Mouse (Mus musculus): Measurements from ENCODE around the gene Pou2f2. TPM values are rescaled to one million over a fixed set of nuclear protein-coding genes. Genes with fewer than 3 reads are reported as not detected.
A peak's percentile ranks its signal among the peaks of the same experiment; 100 is the strongest.

Gene Pou2f2
- polyA plus RNA-seq, 1 experiment from 2014 or later: 0.42 TPM

- Histone ChIP-seq H3K27me3 (ENCODE audit: insufficient read depth, low read length) (no peaks in the 10 kb centered on the region), H3K4me3 (ENCODE audit: low read depth, low read length) (no peak overlapping the region), H3K36me3 (ENCODE audit: insufficient read depth) (peaks cover 4% of the 10 kb centered on the region; the same call in 1 of the 2 replicates), H3K4me1 (ENCODE audit: insufficient read depth) (peaks cover 22% of the 10 kb centered on the region), H3K4me2 (0 out of 2 replicates have a peak overlapping the region, but pooled peaks have one; percentile 7), H3K9me3 (ENCODE audit: low read depth, low read length) (no peaks in the 10 kb centered on the region), H3K9ac (no peak overlapping the region), H3K27ac (ENCODE audit: low read depth) (no peak overlapping the region)
- no peak for TF ChIP-seq CTCF (IDR thresholded peaks at IDR 0.05; ENCODE audit: low read depth)
- 80% methylated on average over 8 of the region's 8 CpGs for WGBS
- ATAC-seq (ENCODE audit: insufficient read depth): no peak
- DNase-seq: no peak
These were observed 105.6 kb downstream of the Pou2f2 start for GRCm38 (mm10) chr7:25073924-25074323.

GRCm38 (mm10) chr7:25072716-25073390 lies 106.7 kb downstream of the Pou2f2 start:
- Histone ChIP-seq H3K27me3 (ENCODE audit: insufficient read depth, low read length) (no peaks in the 10 kb centered on the region), H3K4me1 (ENCODE audit: insufficient read depth) (peaks cover 15% of the 10 kb centered on the region), H3K9me3 (ENCODE audit: low read depth, low read length) (no peaks in the 10 kb centered on the region), H3K4me3 (ENCODE audit: low read depth, low read length) (peak overlapping the region; percentile 63), H3K9ac (peak overlapping the region; percentile 79), H3K4me2 (peak overlapping the region; percentile 97), H3K36me3 (ENCODE audit: insufficient read depth) (peaks cover 11% of the 10 kb centered on the region; the same call in 1 of the 2 replicates), H3K27ac (ENCODE audit: low read depth) (peak overlapping the region; percentile 83)
- no peak for TF ChIP-seq CTCF (IDR thresholded peaks at IDR 0.05; ENCODE audit: low read depth)
- peak; percentile 63 for DNase-seq
- peak; percentile 4; the same call in 1 of the 2 replicates for ATAC-seq (ENCODE audit: insufficient read depth)
- under 1% methylated on average over 28 of the region's 33 CpGs for WGBS

- Histone ChIP-seq H3K4me1 (ENCODE audit: insufficient read depth) (peaks cover 14% of the 10 kb centered on the region), H3K4me2 (peak within 1 kb of the TSS; percentile 97), H3K27ac (ENCODE audit: low read depth) (peak within 1 kb of the TSS; percentile 83), H3K9ac (peak within 1 kb of the TSS; percentile 79), H3K27me3 (ENCODE audit: insufficient read depth, low read length) (no peaks in the 10 kb centered on the region), H3K4me3 (ENCODE audit: low read depth, low read length) (peak within 1 kb of the TSS; percentile 63), H3K9me3 (ENCODE audit: low read depth, low read length) (no peaks in the 10 kb centered on the region), H3K36me3 (ENCODE audit: insufficient read depth) (peaks cover 15% of the 10 kb centered on the region)
- WGBS: under 1% methylated on average over 24 of the region's 28 CpGs
- no peak for DNase-seq
- no peak for TF ChIP-seq CTCF (IDR thresholded peaks at IDR 0.05; ENCODE audit: low read depth)
- ATAC-seq (ENCODE audit: insufficient read depth): no peak
These were observed 107.4 kb downstream of the Pou2f2 start, which contains the start of the genes Grik5 and Zfp574 for GRCm38 (mm10) chr7:25071979-25072715. Gene Grik5 (minus strand): TSS chr7:25072346. Gene Zfp574 (plus strand): TSS chr7:25072567.

- DNase-seq: no peak
- no peak for TF ChIP-seq CTCF (IDR thresholded peaks at IDR 0.05; ENCODE audit: low read depth)
- no peak for ATAC-seq (ENCODE audit: insufficient read depth)
These were observed 110.8 kb downstream of the Pou2f2 start for GRCm38 (mm10) chr7:25068724-25069123.

GRCm38 (mm10) chr7:25067909-25068656 lies 111.4 kb downstream of the Pou2f2 start:
- 0 out of 2 replicates have a peak, but pooled peaks cover 3% of the 10 kb centered on the region for H3K4me1 ChIP-seq (ENCODE audit: insufficient read depth)
- ATAC-seq (ENCODE audit: insufficient read depth): no peak
- TF ChIP-seq CTCF (IDR thresholded peaks at IDR 0.05; ENCODE audit: low read depth): no peak
- H3K4me2 ChIP-seq: no peak overlapping the region
- 87% methylated on average over 22 of the region's 22 CpGs for WGBS
- H3K27me3 ChIP-seq (ENCODE audit: insufficient read depth, low read length): no peaks in the 10 kb centered on the region
- peaks cover 39% of the 10 kb centered on the region for H3K36me3 ChIP-seq (ENCODE audit: insufficient read depth)
- H3K4me3 ChIP-seq (ENCODE audit: low read depth, low read length): no peak overlapping the region
- H3K9me3 ChIP-seq (ENCODE audit: low read depth, low read length): no peaks in the 10 kb centered on the region
- DNase-seq: no peak
- no peak overlapping the region for H3K9ac ChIP-seq
- no peak overlapping the region for H3K27ac ChIP-seq (ENCODE audit: low read depth)

More at GRCm38 (mm10) chr7:25068724-25069123, 110.8 kb downstream of the Pou2f2 start:
- H3K4me3 ChIP-seq (ENCODE audit: low read depth, low read length): no peak overlapping the region
- peaks cover 39% of the 10 kb centered on the region for H3K36me3 ChIP-seq (ENCODE audit: insufficient read depth)
- 31% methylated on average over 2 of the region's 2 CpGs for WGBS
- no peak overlapping the region for H3K27ac ChIP-seq (ENCODE audit: low read depth)
- no peak overlapping the region for H3K9ac ChIP-seq
- peaks cover 8% of the 10 kb centered on the region; the same call in 1 of the 2 replicates for H3K4me1 ChIP-seq (ENCODE audit: insufficient read depth)
- no peaks in the 10 kb centered on the region for H3K27me3 ChIP-seq (ENCODE audit: insufficient read depth, low read length)
- H3K9me3 ChIP-seq (ENCODE audit: low read depth, low read length): no peaks in the 10 kb centered on the region
- no peak overlapping the region for H3K4me2 ChIP-seq

- WGBS: 91% methylated on average over 7 of the region's 7 CpGs
- Histone ChIP-seq H3K27ac (ENCODE audit: low read depth) (no peak overlapping the region), H3K9me3 (ENCODE audit: low read depth, low read length) (no peaks in the 10 kb centered on the region), H3K9ac (no peak overlapping the region), H3K4me2 (no peak overlapping the region), H3K27me3 (ENCODE audit: insufficient read depth, low read length) (no peaks in the 10 kb centered on the region), H3K4me1 (ENCODE audit: insufficient read depth) (0 out of 2 replicates have a peak, but pooled peaks cover 2% of the 10 kb centered on the region), H3K4me3 (ENCODE audit: low read depth, low read length) (no peak overlapping the region), H3K36me3 (ENCODE audit: insufficient read depth) (peaks cover 43% of the 10 kb centered on the region)
- DNase-seq (no peak), ATAC-seq (ENCODE audit: insufficient read depth) (no peak)
- no peak for TF ChIP-seq CTCF (IDR thresholded peaks at IDR 0.05; ENCODE audit: low read depth)
These were observed 112.2 kb downstream of the Pou2f2 start for GRCm38 (mm10) chr7:25067338-25067737.
